Mouse (Mus musculus): Measurements from ENCODE around the gene Usp46.

DNA sequence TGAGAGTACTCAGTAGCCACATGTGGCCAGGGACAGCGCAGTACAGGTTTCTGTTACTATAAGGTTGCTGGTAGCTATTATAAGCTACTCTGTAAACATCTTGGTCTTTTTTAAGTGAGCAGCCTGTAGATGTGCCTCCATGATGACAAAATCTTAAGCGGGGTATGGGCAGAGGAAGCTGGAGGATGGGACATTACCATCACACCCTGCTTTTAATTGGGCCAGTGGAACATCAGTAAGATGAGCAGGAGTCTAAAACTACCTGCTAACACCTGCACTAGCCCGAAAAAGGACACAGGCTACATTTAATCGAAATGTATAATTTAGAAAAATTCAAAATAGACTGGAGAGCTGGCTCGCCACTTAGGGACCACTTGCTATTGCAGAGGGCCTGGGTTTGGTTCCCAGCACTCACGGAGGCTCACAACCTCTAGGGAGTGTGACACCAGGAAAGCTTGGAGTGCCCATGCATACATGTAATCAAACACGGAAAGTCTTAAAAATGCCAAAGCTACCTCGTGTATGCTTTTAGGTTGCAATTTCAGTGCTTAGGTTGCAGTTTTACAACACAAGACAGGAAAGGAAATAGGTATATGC is 26.7 kb upstream of the Usp46 start:
- TF ChIP-seq CTCF (IDR thresholded peaks at IDR 0.05; ENCODE audit: low read depth) (no peak), EP300 (IDR thresholded peaks at IDR 0.05; ENCODE audit: low read depth) (no peak)

Data from liver, postnatal 0 days (tissue).